Mouse (Mus musculus) midbrain, postnatal 0 days (tissue): ENCODE results near the gene Fabp7. TPM values are rescaled to one million over a fixed set of nuclear protein-coding genes. Genes with fewer than 3 reads are reported as not detected.

Experiments
- ATAC-seq: fragments of 200-750 bp; cut with Nextera tagmentation; 2 replicates; pipeline ENCODE4 v1.8.0; 2017; ENCODE audit warnings: moderate number of reproducible peaks, mild to moderate bottlenecking, moderate TSS enrichment, moderate library complexity; ENCODE audit not compliant: low FRiP score
- DNase-seq: peaks from one replicate; pipeline ENCODE4 v3.0.0-alpha.2; 2015; ENCODE audit warnings: low spot score
- H3K27ac ChIP-seq: fragments of 300-500 bp; sonication (generic); 2 replicates; pipeline ENCODE4 v1.5.1; 2014; ENCODE audit warnings: low read depth, mild to moderate bottlenecking, low read length, mixed read lengths
- H3K27me3 ChIP-seq: fragments of 300-500 bp; sonication (generic); 2 replicates; pipeline ENCODE4 v1.6.1; 2014; ENCODE audit warnings: low read length, control low read depth, mixed read lengths; ENCODE audit not compliant: insufficient read depth
- H3K36me3 ChIP-seq: fragments of 300-500 bp; sonication (generic); 2 replicates; pipeline ENCODE4 v1.6.1; 2014; ENCODE audit warnings: low read length, control low read depth, mixed read lengths; ENCODE audit not compliant: insufficient read depth
- H3K4me1 ChIP-seq: fragments of 300-500 bp; sonication (generic); 2 replicates; pipeline ENCODE4 v1.6.1; 2014; ENCODE audit warnings: mild to moderate bottlenecking, control low read depth, antibody characterized with exemption, low read length, mixed read lengths; ENCODE audit not compliant: insufficient read depth
- H3K4me2 ChIP-seq: fragments of 300-500 bp; sonication (generic); 2 replicates; pipeline ENCODE4 v1.6.1; 2014; ENCODE audit warnings: low read depth, mild to moderate bottlenecking, low read length, mixed read lengths; ENCODE audit not compliant: poor library complexity, severe bottlenecking
- H3K4me3 ChIP-seq: fragments of 300-500 bp; sonication (generic); 2 replicates; pipeline ENCODE4 v1.5.1; 2014; ENCODE audit warnings: low read depth, mild to moderate bottlenecking, low read length, moderate library complexity
- H3K9ac ChIP-seq: fragments of 300-500 bp; sonication (generic); replicated peaks from 2 replicates; pipeline ENCODE4 v1.6.1; 2014; ENCODE audit warnings: mild to moderate bottlenecking, low read length, moderate library complexity, mixed read lengths; ENCODE audit not compliant: poor library complexity, severe bottlenecking
- H3K9me3 ChIP-seq: fragments of 300-500 bp; sonication (generic); 2 replicates; pipeline ENCODE4 v1.6.1; 2016; ENCODE audit warnings: low read length, control low read depth
- CTCF ChIP-seq: IDR thresholded peaks from 2 replicates; pipeline ENCODE4 v1.5.1; 2016; ENCODE audit warnings: antibody characterized with exemption, mild to moderate bottlenecking
- WGBS: fragments of 180-500 bp; shearing (Covaris S2); extraction: QIAGEN DNeasy Blood & Tissue Kit; methylation state at CpG from one replicate; pipeline ENCODE4 v1.1.7; 2014; 5-methylcytosine and 5-hydroxymethylcytosine counted together
- polyA plus RNA-seq: library from polyadenylated mRNA; unstranded; fragments of >200 nt; fragmentation: Nextera tagmentation; extraction: Ambion mirVana; gene quantifications from 2 replicates; pipeline ENCODE4 v1.2.1, GENCODE M21; 2015
- total RNA-seq: library from RNA; depleted of rRNA; stranded (reverse); fragments of >200 nt; gene quantifications from 2 replicates; pipeline ENCODE4 v1.2.3, GENCODE M21; 2014; rRNA removed

The Fabp7 gene
- total RNA-seq (717 and 1,023 TPM in 2 replicates), polyA plus RNA-seq (2,744 and 2,827 TPM in 2 replicates)

DNA sequence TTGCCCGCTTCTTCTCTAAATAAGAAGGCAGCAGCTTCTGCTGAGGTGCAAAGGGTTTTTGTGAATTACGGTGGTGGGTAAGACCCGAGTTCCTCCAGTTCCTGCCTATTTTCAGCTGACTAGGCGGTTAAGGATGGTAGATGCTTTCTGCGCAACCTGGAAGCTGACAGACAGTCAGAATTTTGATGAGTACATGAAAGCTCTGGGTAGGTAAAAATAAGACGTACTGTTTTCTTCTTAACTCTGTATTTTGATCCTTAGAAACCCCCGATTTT lies at the start of gene Fabp7:
Fabp7 (plus strand) TSS at position 6 of the 275 bp plus-strand sequence.
- ATAC-seq (no peak), DNase-seq (no peak)
- Histone ChIP-seq H3K9ac (peak within 1 kb of the TSS; percentile 53), H3K9me3 (no peaks in the 10 kb centered on the region), H3K4me2 (peak within 1 kb of the TSS; percentile 49), H3K4me3 (peak within 1 kb of the TSS; percentile 34), H3K4me1 (no peaks in the 10 kb centered on the region), H3K27me3 (no peaks in the 10 kb centered on the region), H3K27ac (peak within 1 kb of the TSS; percentile 77), H3K36me3 (no peaks in the 10 kb centered on the region)
- 5% methylated on average over 7 of the region's 7 CpGs for WGBS
- TF ChIP-seq CTCF: no peak

DNA sequence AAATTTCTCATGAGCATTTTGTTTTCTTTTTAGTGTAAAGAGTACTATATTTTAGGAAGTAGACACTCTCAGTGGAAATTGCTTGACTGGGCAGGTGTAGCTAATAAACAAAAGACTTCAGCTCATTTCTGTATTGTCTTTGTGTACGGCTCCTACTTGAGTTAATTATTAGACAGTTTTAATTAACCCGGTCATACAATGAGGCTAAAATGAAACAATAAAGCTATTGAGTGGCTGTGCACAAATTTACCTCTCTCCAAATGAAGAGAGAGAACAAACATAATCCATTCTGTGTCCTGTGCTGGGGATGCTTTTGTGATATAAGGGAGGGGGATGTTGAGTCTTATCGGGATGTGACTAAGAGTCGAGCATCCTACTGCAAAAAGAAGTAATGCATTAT lies 43.9 kb upstream of the Fabp7 start:
- DNase-seq: no peak
- WGBS: 79% methylated on average over 4 of the region's 4 CpGs
- no peak overlapping the region for H3K4me2 ChIP-seq

DNA sequence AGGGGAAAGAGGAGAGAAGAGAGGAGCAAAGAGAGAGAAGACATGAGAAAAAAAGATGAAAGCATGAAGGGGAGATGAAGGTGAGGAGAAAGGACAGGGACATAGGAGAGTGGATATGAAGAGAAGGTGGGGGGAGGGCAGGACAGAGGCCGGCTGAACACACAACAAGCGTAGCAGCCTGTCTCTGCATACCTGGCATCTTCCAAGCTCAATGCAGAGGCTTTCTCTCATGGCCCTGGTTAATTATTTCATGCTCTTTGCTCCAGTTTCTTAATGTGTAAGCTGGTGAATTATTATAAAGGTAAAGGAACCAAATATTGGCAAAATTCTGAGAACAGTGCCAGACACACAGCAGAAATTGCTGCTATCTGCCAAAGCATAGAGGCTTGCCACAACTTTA lies 43.3 kb upstream of the Fabp7 start:
- H3K27me3 ChIP-seq: no peaks in the 10 kb centered on the region
- H3K9ac ChIP-seq: no peak overlapping the region
- no peak overlapping the region for H3K27ac ChIP-seq
- no peak overlapping the region for H3K4me3 ChIP-seq
- no peaks in the 10 kb centered on the region for H3K4me1 ChIP-seq
- TF ChIP-seq CTCF: no peak
- DNase-seq: no peak
- no peak for ATAC-seq
- WGBS: 71% methylated on average over 2 of the region's 2 CpGs
- H3K36me3 ChIP-seq: no peaks in the 10 kb centered on the region
- no peaks in the 10 kb centered on the region for H3K9me3 ChIP-seq
- H3K4me2 ChIP-seq: no peak overlapping the region

More for the DNA sequence above, 43.9 kb upstream of the Fabp7 start:
- TF ChIP-seq CTCF: no peak
- Histone ChIP-seq H3K4me1 (no peaks in the 10 kb centered on the region), H3K27ac (no peak overlapping the region), H3K9ac (no peak overlapping the region), H3K27me3 (no peaks in the 10 kb centered on the region), H3K9me3 (no peaks in the 10 kb centered on the region), H3K4me3 (no peak overlapping the region), H3K36me3 (no peaks in the 10 kb centered on the region)
- ATAC-seq: no peak

DNA sequence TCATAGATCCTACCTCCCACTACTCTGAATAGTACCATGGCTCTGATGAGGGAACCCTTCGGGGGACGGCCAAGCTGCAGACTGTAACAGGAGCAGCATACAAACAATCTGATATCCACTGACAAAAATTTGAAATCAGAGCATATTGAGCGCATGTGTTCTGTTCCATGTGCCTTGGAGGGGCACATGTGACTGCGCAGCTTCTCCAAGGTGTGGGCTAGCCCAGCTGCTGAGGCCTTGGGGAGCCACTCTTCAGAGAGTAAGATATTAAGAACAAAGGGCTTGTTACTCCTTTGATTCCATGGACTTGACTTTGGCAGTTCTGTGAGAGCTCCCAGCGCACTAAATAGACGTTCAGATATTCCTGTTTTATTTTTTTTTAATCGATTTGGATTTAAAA lies 41.6 kb upstream of the Fabp7 start:
- no peaks in the 10 kb centered on the region for H3K36me3 ChIP-seq
- H3K27ac ChIP-seq: no peak overlapping the region
- ATAC-seq (no peak), DNase-seq (no peak)
- no peak overlapping the region for H3K4me3 ChIP-seq
- H3K4me2 ChIP-seq: no peak overlapping the region
- 71% methylated on average over 7 of the region's 7 CpGs for WGBS
- no peaks in the 10 kb centered on the region for H3K4me1 ChIP-seq
- no peaks in the 10 kb centered on the region for H3K9me3 ChIP-seq
- TF ChIP-seq CTCF: no peak
- no peaks in the 10 kb centered on the region for H3K27me3 ChIP-seq
- H3K9ac ChIP-seq: no peak overlapping the region

DNA sequence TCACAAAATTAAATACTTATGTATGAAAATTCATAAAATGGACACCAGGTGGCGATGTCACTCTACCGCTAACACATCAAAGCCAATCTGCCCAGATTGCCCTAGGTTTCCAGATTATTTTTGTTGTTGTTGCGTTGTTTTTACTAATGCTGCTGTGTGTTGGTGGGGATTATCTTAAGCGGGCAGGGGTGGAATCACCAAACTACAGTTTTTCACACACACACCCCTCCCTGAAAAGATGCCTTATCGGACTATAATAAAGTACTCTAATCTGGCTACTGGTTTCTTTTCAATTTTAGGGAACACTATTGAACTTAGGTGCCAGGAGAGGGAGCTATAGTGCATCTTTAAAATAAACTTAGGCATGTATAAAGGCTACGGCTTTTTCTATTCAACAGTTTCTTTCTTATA lies 41.1 kb upstream of the Fabp7 start:
- H3K9me3 ChIP-seq: no peaks in the 10 kb centered on the region
- no peaks in the 10 kb centered on the region for H3K27me3 ChIP-seq
- peak overlapping the region; percentile 26; the same call in 1 of the 2 replicates for H3K4me2 ChIP-seq
- no peak overlapping the region for H3K9ac ChIP-seq
- H3K27ac ChIP-seq: no peak overlapping the region
- ATAC-seq (peak; percentile 82), DNase-seq (peak; percentile 90)
- under 1% methylated on average over 6 of the region's 6 CpGs for WGBS
- H3K4me1 ChIP-seq: no peaks in the 10 kb centered on the region
- no peaks in the 10 kb centered on the region for H3K36me3 ChIP-seq
- TF ChIP-seq CTCF: peak; percentile 81
- peak overlapping the region; percentile 29 for H3K4me3 ChIP-seq

DNA sequence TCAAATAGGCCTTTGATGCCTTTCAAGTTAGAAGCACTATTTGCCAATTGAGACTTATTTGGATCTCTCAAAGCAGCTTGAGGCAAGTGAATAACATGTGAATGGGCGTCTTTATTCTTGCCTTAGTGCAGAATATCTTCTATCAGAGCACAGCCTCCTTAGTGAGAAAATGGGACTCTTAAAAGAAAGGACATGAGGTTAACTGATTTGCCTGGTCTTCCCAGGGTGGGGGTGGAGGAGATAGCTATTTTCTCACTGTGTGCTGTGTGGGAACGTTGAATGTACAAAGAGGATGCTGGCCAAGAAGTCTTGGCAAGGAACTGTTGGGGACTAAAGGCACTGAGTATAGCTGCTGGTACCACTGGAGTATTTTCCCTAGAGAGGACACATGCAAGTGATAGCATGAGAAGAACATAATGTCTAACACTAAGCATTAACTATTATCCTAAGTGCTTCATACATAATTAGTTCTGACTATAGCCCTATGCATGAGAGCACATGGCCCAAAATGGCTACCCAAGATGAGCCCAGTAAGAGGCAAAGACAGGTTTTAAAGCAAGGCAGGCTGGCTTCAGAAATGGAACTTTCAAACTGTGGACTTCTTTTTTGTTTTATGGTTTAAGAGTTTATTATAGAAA lies 40.4 kb upstream of the Fabp7 start:
- no peak overlapping the region for H3K4me3 ChIP-seq
- H3K4me1 ChIP-seq: no peaks in the 10 kb centered on the region
- no peak for TF ChIP-seq CTCF
- H3K9ac ChIP-seq: no peak overlapping the region
- WGBS: 19% methylated on average over 2 of the region's 2 CpGs
- DNase-seq (peak; percentile 70), ATAC-seq (peak; percentile 71)
- no peaks in the 10 kb centered on the region for H3K36me3 ChIP-seq
- no peak overlapping the region for H3K4me2 ChIP-seq
- H3K27me3 ChIP-seq: no peaks in the 10 kb centered on the region
- H3K27ac ChIP-seq: 0 out of 2 replicates have a peak overlapping the region, but pooled peaks have one; percentile 43
- H3K9me3 ChIP-seq: no peaks in the 10 kb centered on the region
